ENCODE assay signal across 27 mouse cellular contexts in the genomic region with DNA sequence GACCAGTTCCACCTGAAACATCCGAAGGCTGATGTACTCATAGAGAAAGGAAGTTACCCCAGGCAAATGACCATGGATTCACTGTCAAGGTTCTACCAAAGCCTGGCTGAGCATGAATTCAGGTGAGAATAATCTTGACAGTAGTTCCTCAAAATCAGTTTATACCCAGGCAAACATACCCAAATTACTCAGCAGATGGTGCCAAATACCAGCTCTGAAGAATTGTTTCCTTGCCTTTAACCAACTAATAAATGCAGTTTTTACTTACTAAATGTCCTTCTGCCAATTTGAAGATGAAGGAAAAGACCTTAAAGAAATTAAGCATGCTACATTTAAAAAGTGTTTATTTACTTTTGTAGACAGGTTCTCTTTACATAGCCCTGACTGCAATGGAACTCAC. TPM values are rescaled to one million over a fixed set of nuclear protein-coding genes. Genes with fewer than 3 reads are reported as not detected.
A peak's percentile ranks its signal among the peaks of the same experiment; 100 is the strongest.
DNase-seq lines count a peak whose midpoint lies in the region; ATAC-seq and TF ChIP-seq lines count a peak whose summit lies in the region.
"Had no signal": no experiment of that assay in that cellular context is flagged by ENCODE, and none has a peak within 500 bp of the region (broad histone marks: within the 10 kb centered on the region; RNA-seq: fewer than 3 reads in every experiment).

No protein-coding gene starts in this region.

- no peak overlapping the region for H3K4me2 ChIP-seq in hindbrain, postnatal 0 days (ENCODE audit: low read depth, low read length)
- H3K4me2 ChIP-seq in hindbrain, embryonic 16.5 days (ENCODE audit: low read length) = no peak overlapping the region
- H3K4me2 ChIP-seq in midbrain, embryonic 14.5 days (ENCODE audit: low read length) = no peak overlapping the region
- no peak overlapping the region for H3K4me2 ChIP-seq in stomach, postnatal 0 days (replicated peaks; ENCODE audit: low read depth)
- no peak overlapping the region for H3K4me2 ChIP-seq in kidney, embryonic 14.5 days (replicated peaks; ENCODE audit: low read depth, low read length)
- H3K4me2 ChIP-seq: embryonic facial prominence, embryonic 15.5 days; forebrain, embryonic 12.5 days; heart, embryonic 15.5 days; liver, embryonic 15.5 days; midbrain, embryonic 13.5 days had no signal

- no peak overlapping the region for H3K4me3 ChIP-seq in hindbrain, postnatal 0 days (ENCODE audit: low read length)
- no peak overlapping the region for H3K4me3 ChIP-seq in hindbrain, embryonic 16.5 days (ENCODE audit: low read length)
- no peak overlapping the region for H3K4me3 ChIP-seq in midbrain, embryonic 14.5 days (replicated peaks; ENCODE audit: low read depth, low read length)
- no peak overlapping the region for H3K4me3 ChIP-seq in midbrain, embryonic 10.5 days
- no peak overlapping the region for H3K4me3 ChIP-seq in stomach, postnatal 0 days (ENCODE audit: low read depth, low read length)
- H3K4me3 ChIP-seq in kidney, embryonic 14.5 days (ENCODE audit: low read length) = no peak overlapping the region
- H3K4me3 ChIP-seq: embryonic facial prominence, embryonic 10.5 days; embryonic facial prominence, embryonic 15.5 days; forebrain, embryonic 12.5 days; heart, embryonic 15.5 days; liver, embryonic 15.5 days; midbrain, embryonic 13.5 days had no signal

- no peak for TF ChIP-seq EP300 in stomach, postnatal 0 days (optimal IDR thresholded peaks at IDR 0.05)

- no peaks in the 10 kb centered on the region for H3K27me3 ChIP-seq in hindbrain, postnatal 0 days (ENCODE audit: insufficient read depth, low read length)
- no peaks in the 10 kb centered on the region for H3K27me3 ChIP-seq in hindbrain, embryonic 16.5 days (replicated peaks; ENCODE audit: control insufficient read depth, insufficient read depth, low read length)
- H3K27me3 ChIP-seq in midbrain, embryonic 14.5 days (ENCODE audit: control insufficient read depth, insufficient read depth, low read length) = no peaks in the 10 kb centered on the region
- no peaks in the 10 kb centered on the region for H3K27me3 ChIP-seq in midbrain, embryonic 10.5 days (ENCODE audit: low read depth, poor library complexity, severe bottlenecking)
- no peaks in the 10 kb centered on the region for H3K27me3 ChIP-seq in stomach, postnatal 0 days (ENCODE audit: control insufficient read depth, insufficient read depth, low read length)
- no peaks in the 10 kb centered on the region for H3K27me3 ChIP-seq in kidney, embryonic 14.5 days (ENCODE audit: control insufficient read depth, insufficient read depth, low read length)
- H3K27me3 ChIP-seq: embryonic facial prominence, embryonic 15.5 days; forebrain, embryonic 12.5 days; heart, embryonic 15.5 days; liver, embryonic 15.5 days; midbrain, embryonic 13.5 days had no signal

- TF ChIP-seq CTCF in hindbrain, postnatal 0 days (IDR thresholded peaks at IDR 0.05; ENCODE audit: low read depth) = peak; percentile 48
- peak; percentile 38 for TF ChIP-seq CTCF in stomach, postnatal 0 days (IDR thresholded peaks at IDR 0.05; ENCODE audit: low read depth)

- H3K9ac ChIP-seq in hindbrain, postnatal 0 days (replicated peaks; ENCODE audit: low read length) = no peak overlapping the region
- no peak overlapping the region for H3K9ac ChIP-seq in hindbrain, embryonic 16.5 days (ENCODE audit: low read depth, low read length)
- no peak overlapping the region for H3K9ac ChIP-seq in midbrain, embryonic 14.5 days (replicated peaks; ENCODE audit: low read length)
- H3K9ac ChIP-seq in stomach, postnatal 0 days (ENCODE audit: low read length) = no peak overlapping the region
- H3K9ac ChIP-seq in kidney, embryonic 14.5 days (ENCODE audit: low read depth, low read length) = no peak overlapping the region
- H3K9ac ChIP-seq: embryonic facial prominence, embryonic 15.5 days; forebrain, embryonic 12.5 days; heart, embryonic 15.5 days; liver, embryonic 15.5 days; midbrain, embryonic 13.5 days had no signal

- DNase-seq in hindbrain, postnatal 0 days (ENCODE audit: low spot score) = peak; percentile 27
- peak; percentile 18 for DNase-seq in midbrain, embryonic 14.5 days
- no peak for DNase-seq in midbrain, embryonic 10.5 days (ENCODE audit: low spot score)
- peak; percentile 18 for DNase-seq in NIH3T3 (ENCODE audit: low read depth)
- DNase-seq in stomach, postnatal 0 days (ENCODE audit: low spot score) = no peak
- DNase-seq in cerebellum, adult 11-12 months = no peak
- DNase-seq: adrenal gland, postnatal 25 days; B cell, adult 2 months; cerebellum, adult 2 months; cerebellum, postnatal 25 days; gastrocnemius, postnatal 14 days; kidney, adult 11 months; kidney, postnatal 4 days; liver; lung, postnatal 36 days; right cerebral cortex, postnatal 4 days had no signal

- no peak overlapping the region for H3K27ac ChIP-seq in hindbrain, postnatal 0 days
- H3K27ac ChIP-seq in hindbrain, embryonic 16.5 days (ENCODE audit: low read depth, low read length) = no peak overlapping the region
- H3K27ac ChIP-seq in midbrain, embryonic 14.5 days (replicated peaks; ENCODE audit: low read depth, low read length) = no peak overlapping the region
- H3K27ac ChIP-seq in midbrain, embryonic 10.5 days (replicated peaks) = no peak overlapping the region
- no peak overlapping the region for H3K27ac ChIP-seq in stomach, postnatal 0 days (replicated peaks)
- no peak overlapping the region for H3K27ac ChIP-seq in kidney, embryonic 14.5 days (ENCODE audit: low read depth, low read length)
- H3K27ac ChIP-seq: embryonic facial prominence, embryonic 10.5 days; embryonic facial prominence, embryonic 15.5 days; forebrain, embryonic 12.5 days; heart, embryonic 15.5 days; liver, embryonic 15.5 days; midbrain, embryonic 13.5 days had no signal

- H3K36me3 ChIP-seq in hindbrain, postnatal 0 days (ENCODE audit: insufficient read depth, low read length) = peaks cover 16% of the 10 kb centered on the region
- H3K36me3 ChIP-seq in hindbrain, embryonic 16.5 days (ENCODE audit: control insufficient read depth, insufficient read depth, low read length) = peaks cover 7% of the 10 kb centered on the region
- peaks cover 25% of the 10 kb centered on the region for H3K36me3 ChIP-seq in midbrain, embryonic 14.5 days (ENCODE audit: control insufficient read depth, insufficient read depth, low read length)
- peaks cover 16% of the 10 kb centered on the region for H3K36me3 ChIP-seq in midbrain, embryonic 10.5 days
- no peaks in the 10 kb centered on the region for H3K36me3 ChIP-seq in stomach, postnatal 0 days (ENCODE audit: control insufficient read depth, insufficient read depth, low read length)
- H3K36me3 ChIP-seq in kidney, embryonic 14.5 days (ENCODE audit: control insufficient read depth, insufficient read depth, low read length) = peaks cover 15% of the 10 kb centered on the region

- no peaks in the 10 kb centered on the region for H3K4me1 ChIP-seq in hindbrain, postnatal 0 days (ENCODE audit: insufficient read depth, low read length)
- no peaks in the 10 kb centered on the region for H3K4me1 ChIP-seq in hindbrain, embryonic 16.5 days (ENCODE audit: control insufficient read depth, insufficient read depth, low read depth, low read length)
- no peaks in the 10 kb centered on the region for H3K4me1 ChIP-seq in midbrain, embryonic 14.5 days (ENCODE audit: control insufficient read depth, insufficient read depth, low read length)
- no peaks in the 10 kb centered on the region for H3K4me1 ChIP-seq in midbrain, embryonic 10.5 days
- H3K4me1 ChIP-seq in stomach, postnatal 0 days (replicated peaks; ENCODE audit: control insufficient read depth, insufficient read depth) = no peaks in the 10 kb centered on the region
- H3K4me1 ChIP-seq in kidney, embryonic 14.5 days (ENCODE audit: control insufficient read depth, insufficient read depth, low read length) = no peaks in the 10 kb centered on the region
- H3K4me1 ChIP-seq: embryonic facial prominence, embryonic 10.5 days; embryonic facial prominence, embryonic 15.5 days; forebrain, embryonic 12.5 days; heart, embryonic 15.5 days; liver, embryonic 15.5 days; midbrain, embryonic 13.5 days had no signal

- H3K9me3 ChIP-seq in hindbrain, postnatal 0 days (ENCODE audit: low read length) = no peaks in the 10 kb centered on the region
- 0 out of 2 replicates have a peak, but pooled peaks cover 2% of the 10 kb centered on the region for H3K9me3 ChIP-seq in hindbrain, embryonic 16.5 days (ENCODE audit: control insufficient read depth, low read length)
- H3K9me3 ChIP-seq in midbrain, embryonic 14.5 days (ENCODE audit: control insufficient read depth, low read length) = no peaks in the 10 kb centered on the region
- H3K9me3 ChIP-seq in midbrain, embryonic 10.5 days (replicated peaks) = no peaks in the 10 kb centered on the region; the same call in 1 of the 2 replicates
- H3K9me3 ChIP-seq in stomach, postnatal 0 days (ENCODE audit: control insufficient read depth, low read length) = no peaks in the 10 kb centered on the region
- H3K9me3 ChIP-seq in kidney, embryonic 14.5 days (ENCODE audit: control insufficient read depth, low read length) = no peaks in the 10 kb centered on the region
- H3K9me3 ChIP-seq: embryonic facial prominence, embryonic 10.5 days; embryonic facial prominence, embryonic 15.5 days; forebrain, embryonic 12.5 days; heart, embryonic 15.5 days; liver, embryonic 15.5 days; midbrain, embryonic 13.5 days had no signal

- WGBS in hindbrain, postnatal 0 days = 81% methylated on average over 1 of the region's 1 CpGs
- WGBS in hindbrain, embryonic 16.5 days = 100% methylated on average over 1 of the region's 1 CpGs
- 83% methylated on average over 1 of the region's 1 CpGs for WGBS in midbrain, embryonic 14.5 days
- WGBS in midbrain, embryonic 10.5 days = 89% methylated on average over 1 of the region's 1 CpGs
- WGBS in stomach, postnatal 0 days = 80% methylated on average over 1 of the region's 1 CpGs
- WGBS in kidney, embryonic 14.5 days = 91% methylated on average over 1 of the region's 1 CpGs

- no peak for ATAC-seq in hindbrain, postnatal 0 days
- ATAC-seq in hindbrain, embryonic 16.5 days = no peak
- ATAC-seq in midbrain, embryonic 14.5 days (ENCODE audit: low FRiP score, low TSS enrichment) = no peak
- ATAC-seq in stomach, postnatal 0 days (ENCODE audit: low FRiP score, low TSS enrichment) = no peak
- no peak for ATAC-seq in kidney, embryonic 14.5 days (ENCODE audit: low FRiP score, low TSS enrichment)
- ATAC-seq: midbrain, embryonic 13.5 days had no signal

RNA-seq across cellular contexts. Expression of a gene that starts 6.1 kb away (rescaled TPM):
- total RNA-seq in hindbrain, postnatal 0 days (2014; rRNA removed) = 2.9 and 3.3 TPM in 2 replicates
- 3.6 and 4.3 TPM in 2 replicates for polyA plus RNA-seq in hindbrain, postnatal 0 days (2015; fragmentation: Nextera tagmentation; extraction: Ambion mirVana)
- 3.7 and 4.3 TPM in 2 replicates for polyA plus RNA-seq in hindbrain, embryonic 16.5 days (2015; fragmentation: Nextera tagmentation; extraction: Ambion mirVana)
- polyA plus RNA-seq in midbrain, embryonic 14.5 days (2014; fragmentation: Nextera tagmentation; extraction: Ambion mirVana) = 1.4 and 1.7 TPM in 2 replicates
- 2.7 and 3.1 TPM in 2 replicates for polyA plus RNA-seq in midbrain, embryonic 10.5 days (2016; fragmentation: Nextera tagmentation; extraction: Ambion mirVana)
- 2.3 and 2.5 TPM in 2 replicates for polyA plus RNA-seq in stomach, postnatal 0 days (2015; fragmentation: Nextera tagmentation; extraction: Ambion mirVana)
- 3.3 and 4.7 TPM in 2 replicates for polyA plus RNA-seq in kidney, embryonic 14.5 days (2014; fragmentation: Nextera tagmentation; extraction: Ambion mirVana)
- total RNA-seq: granulocyte monocyte progenitor cell, adult 5-6 weeks; megakaryocyte, adult 5-6 weeks; neutrophil, adult 5-6 weeks had no signal

RNA-seq across cellular contexts. Expression of a gene that starts 38.8 kb away (rescaled TPM):
- total RNA-seq in hindbrain, postnatal 0 days (2014; rRNA removed) = 26.3 and 29.0 TPM in 2 replicates
- 35.2 and 38.5 TPM in 2 replicates for polyA plus RNA-seq in hindbrain, postnatal 0 days (2015; fragmentation: Nextera tagmentation; extraction: Ambion mirVana)
- polyA plus RNA-seq in hindbrain, embryonic 16.5 days (2015; fragmentation: Nextera tagmentation; extraction: Ambion mirVana) = 35.1 and 35.9 TPM in 2 replicates
- polyA plus RNA-seq in midbrain, embryonic 14.5 days (2014; fragmentation: Nextera tagmentation; extraction: Ambion mirVana) = 32.4 and 39.0 TPM in 2 replicates
- 21.7 and 26.8 TPM in 2 replicates for polyA plus RNA-seq in midbrain, embryonic 10.5 days (2016; fragmentation: Nextera tagmentation; extraction: Ambion mirVana)
- polyA plus RNA-seq in stomach, postnatal 0 days (2015; fragmentation: Nextera tagmentation; extraction: Ambion mirVana) = 26.4 and 31.9 TPM in 2 replicates
- 14.8 and 31.8 TPM in 2 replicates for polyA plus RNA-seq in kidney, embryonic 14.5 days (2014; fragmentation: Nextera tagmentation; extraction: Ambion mirVana)

Comparison
In these comparisons a context has a peak if more than half of its experiments do, and no peak if none do; other contexts are left out.
1. DNase-seq: peak in hindbrain, postnatal 0 days (single experiment), midbrain, embryonic 14.5 days (single experiment) and NIH3T3 (single experiment); none in midbrain, embryonic 10.5 days (single experiment), stomach, postnatal 0 days (single experiment) and cerebellum, adult 11-12 months (single experiment).